Mouse (Mus musculus) brain, embryonic 14.5 days (tissue): ENCODE results near the gene Mospd3. TPM values are rescaled to one million over a fixed set of nuclear protein-coding genes. Genes with fewer than 3 reads are reported as not detected.

ENCODE experiments used
- DNase-seq: peaks from one replicate; pipeline ENCODE4 v3.0.0-alpha.2; 2011; ENCODE audit warnings: low read depth
- CTCF ChIP-seq: fragments of 200-500 bp; IDR thresholded peaks from 2 replicates; pipeline ENCODE4 v1.5.1; 2012; ENCODE audit warnings: inconsistent platforms, mild to moderate bottlenecking, moderate library complexity, borderline replicate concordance; ENCODE audit not compliant: insufficient read depth, insufficient read length; ENCODE audit errors: extremely low read depth
- POLR2A ChIP-seq: fragments of 200-500 bp; IDR thresholded peaks from 2 replicates; pipeline ENCODE4 v1.6.1; 2012; ENCODE audit warnings: mild to moderate bottlenecking, inconsistent platforms, borderline replicate concordance; ENCODE audit not compliant: poor library complexity, insufficient read depth, insufficient read length, severe bottlenecking; ENCODE audit errors: extremely low read depth
- polyA plus RNA-seq: library from polyadenylated mRNA; depleted of rRNA; stranded (reverse); fragments of >200 nt; gene quantifications from 2 replicates; pipeline ENCODE4 v1.2.3, GENCODE M21; 2012; rRNA removed

Gene Mospd3
- 88.2 and 103 TPM in 2 replicates for polyA plus RNA-seq

DNA sequence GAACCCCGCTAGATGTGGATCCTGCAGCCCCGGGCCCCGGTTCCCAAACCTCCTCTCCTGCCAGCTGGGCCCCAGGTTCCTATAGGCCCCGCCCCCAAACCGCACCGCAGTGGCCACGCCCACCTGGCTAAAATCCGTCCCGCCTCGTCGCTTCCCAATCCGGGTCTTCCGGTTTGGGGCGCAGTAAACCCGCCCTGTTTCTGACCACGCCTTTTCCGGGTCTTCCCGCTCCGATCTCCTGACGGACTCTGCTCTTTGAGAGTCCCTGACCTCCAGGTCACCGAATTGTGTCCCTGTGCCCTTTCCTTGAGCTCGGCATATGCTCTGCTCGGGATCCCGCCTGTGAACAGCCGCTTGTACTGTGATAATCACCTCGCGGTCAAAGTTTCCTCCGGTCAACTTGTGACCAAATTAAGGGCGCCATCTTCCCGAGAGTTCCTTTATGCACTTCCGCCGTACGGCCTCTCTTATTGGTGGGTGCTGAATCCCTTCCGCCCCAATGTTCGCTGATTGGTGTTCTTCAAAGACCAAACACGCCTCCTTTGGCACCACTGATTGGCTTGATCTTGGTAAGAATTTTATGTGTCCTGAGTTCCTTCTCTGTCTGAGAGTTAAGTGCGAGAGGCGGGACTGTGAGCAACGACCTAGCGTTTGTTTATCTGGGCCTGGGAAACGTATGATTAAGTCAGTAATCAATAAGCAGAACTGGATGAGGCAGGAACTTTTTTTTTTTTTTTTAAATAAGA, at the start of gene Mospd3:
TSS of gene Mospd3 (minus strand) at position 440 of the 746 bp plus-strand sequence.
- TF ChIP-seq CTCF: no peak
- peak; percentile 14; the same call in 1 of the 2 replicates for TF ChIP-seq POLR2A
- DNase-seq: peak; percentile 100

DNA sequence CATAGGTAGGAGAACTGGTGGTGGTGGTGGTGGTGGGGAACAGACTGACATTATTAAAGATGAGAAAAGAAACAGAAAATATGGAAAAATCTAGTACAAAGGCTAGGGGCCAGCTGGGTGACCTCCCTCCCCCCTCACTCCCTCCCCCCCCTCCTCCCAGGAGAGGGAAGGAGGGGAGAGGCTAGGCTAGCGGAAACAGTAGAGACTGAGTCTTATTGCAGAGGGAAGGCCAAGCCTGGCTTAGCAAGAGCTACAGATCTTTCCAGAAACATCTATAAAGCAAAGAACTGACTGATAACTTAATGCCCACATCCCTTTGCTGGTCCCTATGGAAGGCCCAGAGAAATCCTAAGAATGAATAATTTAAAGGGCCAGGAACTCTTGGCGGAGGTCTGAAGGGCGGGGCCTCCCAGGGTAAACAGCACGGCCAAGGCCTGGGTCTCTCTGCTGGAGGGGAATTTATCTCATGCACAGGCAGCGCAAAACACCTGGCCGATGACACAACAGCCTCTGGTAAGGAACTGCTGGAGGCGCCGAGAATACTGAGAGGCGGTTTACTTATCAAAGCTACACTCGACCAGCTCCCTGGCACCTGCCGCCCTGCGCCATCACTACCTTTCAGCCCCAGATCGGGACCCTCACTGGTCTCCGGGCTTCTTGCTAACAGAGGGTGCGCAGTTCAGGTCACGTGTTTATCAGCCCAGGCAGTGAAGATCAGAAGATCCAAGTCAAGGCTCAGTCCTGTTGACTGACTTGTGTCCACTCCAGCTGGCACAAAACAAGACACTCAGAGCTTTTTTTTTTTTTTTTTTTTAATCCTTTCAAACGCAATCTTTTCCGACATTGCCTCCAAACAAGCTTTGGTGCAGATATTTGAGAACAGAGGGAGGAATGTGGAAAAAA, 49.1 kb upstream of the Mospd3 start:
- peak; percentile 29 for DNase-seq
- TF ChIP-seq POLR2A (no peak), CTCF (no peak)

DNA sequence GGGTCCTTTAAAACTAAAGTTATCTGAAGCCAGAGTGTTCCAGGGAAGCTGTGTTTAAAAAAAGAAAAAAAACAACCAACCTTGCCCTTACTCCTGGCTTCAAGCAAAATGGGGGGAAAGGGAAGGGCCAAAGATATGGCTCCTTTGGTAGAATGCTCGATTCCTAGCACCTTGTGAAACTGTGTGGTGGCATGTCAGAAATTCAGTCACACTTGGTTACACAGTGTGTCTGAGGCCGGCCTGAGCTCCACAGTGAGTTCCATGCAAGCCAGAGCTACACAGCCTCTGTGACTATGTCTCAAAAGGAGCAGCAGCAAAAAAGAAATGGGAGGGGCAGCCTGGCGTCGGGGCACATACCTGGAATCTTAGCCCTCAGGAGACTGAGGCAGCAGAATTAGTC, 48.4 kb upstream of the Mospd3 start:
- no peak for DNase-seq
- TF ChIP-seq CTCF (no peak), POLR2A (no peak)

DNA sequence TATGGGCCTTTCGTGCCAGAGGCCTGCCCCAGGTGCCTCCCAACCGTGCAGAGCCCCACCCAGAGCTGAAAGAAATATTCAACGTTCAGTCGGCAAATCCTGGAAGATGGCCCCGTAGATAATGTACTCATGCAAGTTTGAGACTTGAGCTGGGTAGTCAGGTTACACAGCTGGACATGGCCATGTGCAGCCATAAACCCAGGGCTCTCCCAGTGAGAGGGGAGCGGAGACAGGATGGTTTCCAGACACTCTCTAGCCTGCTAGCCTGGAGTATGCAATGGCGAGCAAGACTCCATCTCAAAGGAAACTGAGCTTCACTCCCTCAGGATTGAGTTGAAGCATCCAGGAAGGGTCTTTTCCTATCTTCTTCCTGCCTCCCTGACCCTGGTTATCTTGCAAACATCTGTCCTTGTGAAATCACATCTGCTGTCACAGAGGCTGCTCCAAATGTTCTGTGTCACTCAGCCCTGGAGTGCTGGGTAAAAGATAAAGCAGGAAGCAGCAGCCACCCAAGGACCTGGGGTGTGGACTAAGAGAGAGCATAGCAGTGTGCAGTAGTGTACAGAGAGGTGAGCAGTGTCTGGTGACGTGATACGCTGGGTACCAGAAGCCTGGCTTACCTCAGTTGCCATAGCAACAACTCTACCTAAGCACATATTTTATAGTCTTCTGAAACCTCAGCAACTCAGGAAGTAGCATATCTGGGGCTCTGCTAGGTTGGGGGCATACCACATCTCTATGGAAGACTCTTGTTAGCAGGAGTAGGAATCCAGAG, 47.2 kb upstream of the Mospd3 start:
- no peak for TF ChIP-seq CTCF

DNA sequence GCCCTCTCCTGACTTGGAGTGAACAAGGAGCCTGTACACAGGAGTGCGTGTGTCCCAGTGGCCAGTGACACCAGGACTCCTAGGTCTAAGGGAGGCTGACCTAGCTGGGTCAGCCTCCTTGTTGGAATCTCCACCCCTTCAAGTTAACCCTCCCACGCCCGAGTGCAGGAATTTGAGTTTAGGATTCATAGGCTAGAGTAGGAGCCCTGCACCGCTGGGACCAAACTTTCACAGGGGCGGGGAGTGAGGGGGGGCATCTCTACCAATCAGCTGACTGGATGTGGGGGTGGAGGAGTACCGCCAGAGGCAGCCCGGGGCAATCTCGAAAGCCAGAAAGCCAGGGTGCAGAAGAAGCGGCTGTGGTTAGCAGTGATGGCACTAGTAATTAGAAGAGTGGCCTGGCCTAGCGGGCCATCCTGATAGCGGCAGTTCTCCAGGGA, 44.8 kb upstream of the Mospd3 start, which contains the start of gene Irs3:
TSS of gene Irs3 (minus strand) at position 63 of the 440 bp plus-strand sequence.
- TF ChIP-seq POLR2A (no peak), CTCF (no peak)
- no peak for DNase-seq

More for the DNA sequence above, 47.2 kb upstream of the Mospd3 start:
- peak; percentile 58 for DNase-seq

DNA sequence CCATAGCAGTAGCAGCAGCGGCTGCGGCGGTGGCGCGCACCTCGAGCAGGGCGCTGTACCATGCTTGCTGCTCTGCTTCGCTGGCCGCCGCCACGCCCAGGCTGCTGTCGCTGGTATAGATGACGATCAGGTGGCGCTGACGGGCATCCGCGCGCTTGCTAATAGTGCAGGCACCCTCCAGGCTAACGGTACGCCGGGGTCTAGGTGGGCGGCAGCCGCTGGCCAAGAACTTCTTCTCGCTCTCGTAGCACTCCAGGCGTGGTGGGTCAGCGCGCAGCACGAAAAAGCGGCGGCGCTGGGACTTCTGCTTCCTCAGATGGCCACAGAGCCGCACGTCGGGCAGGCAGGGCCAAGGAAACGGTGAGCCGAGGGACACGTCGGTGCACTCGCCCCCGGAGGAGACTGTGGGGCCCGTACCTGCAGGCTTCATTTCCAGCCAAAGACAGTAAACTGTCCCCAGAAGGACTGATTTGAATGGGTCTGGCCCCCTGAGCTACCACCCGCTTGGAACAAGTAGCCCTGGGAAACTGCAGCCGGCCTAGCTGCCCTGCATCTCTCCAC, 44.3 kb upstream of the Mospd3 start:
- peak; percentile 40 for DNase-seq
- no peak for TF ChIP-seq POLR2A
- no peak for TF ChIP-seq CTCF

DNA sequence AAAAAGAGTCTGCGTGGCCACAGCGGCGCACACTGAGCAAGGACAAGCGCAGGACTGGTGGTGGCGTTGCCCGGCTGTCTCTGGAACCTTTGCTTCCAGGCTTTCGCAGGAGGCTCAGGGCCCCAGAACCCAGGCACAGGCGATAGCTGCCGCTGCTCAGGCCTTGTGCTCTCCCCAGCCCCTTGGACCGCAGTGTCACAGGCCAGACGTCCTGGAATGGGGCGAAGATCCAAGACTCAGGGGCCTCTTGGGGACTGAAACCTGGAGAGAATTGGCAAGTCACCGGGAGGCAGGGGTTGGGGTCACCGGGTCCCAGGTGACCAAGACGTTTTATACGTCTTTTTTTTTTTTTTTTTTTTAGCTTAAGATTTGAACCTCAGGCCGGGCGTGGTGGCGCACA, 43.6 kb upstream of the Mospd3 start:
- TF ChIP-seq POLR2A (no peak), CTCF (no peak)

DNA sequence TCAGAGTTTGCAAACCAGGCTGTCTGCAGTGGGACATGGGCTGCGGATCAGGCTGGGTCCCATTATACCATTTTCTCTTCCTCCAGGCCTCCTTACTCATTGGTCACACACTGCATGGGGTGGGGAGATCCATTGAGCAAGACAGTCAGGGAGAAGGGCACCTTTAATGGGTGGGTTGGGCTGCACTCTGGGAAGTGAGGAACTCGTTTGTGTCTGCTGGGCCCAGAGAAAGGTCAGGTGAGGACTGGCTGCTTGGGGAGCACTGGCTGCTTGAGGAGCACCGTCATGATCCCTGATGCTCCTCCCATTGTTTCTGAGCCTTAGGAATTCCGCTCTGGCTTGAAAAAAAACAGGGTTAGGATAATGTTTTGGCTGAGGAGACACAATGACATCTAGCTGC, 42.0 kb upstream of the Mospd3 start:
- DNase-seq: no peak
- no peak for TF ChIP-seq POLR2A

More for the DNA sequence above, 43.6 kb upstream of the Mospd3 start:
- DNase-seq: no peak

DNA sequence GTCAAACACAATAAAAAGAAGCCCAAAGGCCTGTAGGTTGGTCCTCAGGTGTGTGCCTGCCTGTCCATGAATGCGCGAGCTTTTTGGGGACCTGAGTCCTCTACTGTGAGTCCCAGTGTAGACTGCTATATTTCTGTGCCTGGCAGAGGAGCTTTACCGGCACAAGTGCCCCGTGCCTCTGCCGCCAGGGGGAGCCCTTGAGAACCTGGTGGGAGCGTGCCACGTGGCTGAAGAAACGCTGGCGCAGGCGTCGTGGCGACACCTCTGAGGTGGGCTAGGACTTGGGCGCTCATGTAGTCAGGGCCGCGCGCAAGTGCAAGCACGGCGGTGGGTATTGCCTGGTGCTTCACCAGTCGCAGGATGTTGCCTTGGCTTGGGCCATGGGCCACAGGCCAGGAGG, 40.2 kb upstream of the Mospd3 start, which contains the start of gene Sap25:
TSS of gene Sap25 (plus strand) at position 281 of the 400 bp plus-strand sequence.
- no peak for DNase-seq
- no peak for TF ChIP-seq POLR2A
- TF ChIP-seq CTCF: peak; percentile 24; the same call in 1 of the 2 replicates

DNA sequence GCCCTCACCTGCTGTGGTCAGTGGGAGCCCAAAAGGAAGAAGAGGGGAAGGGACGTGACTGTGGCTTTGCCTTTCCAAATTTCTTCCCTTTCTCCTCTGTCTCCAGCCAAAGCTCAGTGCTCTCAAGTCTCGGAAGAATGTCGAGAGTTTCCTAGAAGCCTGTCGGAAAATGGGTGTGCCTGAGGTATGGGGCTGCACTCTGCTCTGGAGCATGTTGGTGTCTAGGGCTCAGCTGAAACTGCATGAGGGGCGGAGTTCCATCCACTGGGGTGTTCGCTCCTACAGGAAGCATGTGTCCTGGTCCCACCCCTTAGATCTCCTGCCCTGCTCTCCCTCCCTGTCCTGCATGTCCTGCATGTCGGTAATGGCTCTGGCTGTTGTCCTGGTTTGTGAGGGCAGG, 38.6 kb upstream of the Mospd3 start:
- TF ChIP-seq POLR2A (no peak), CTCF (no peak)
- no peak for DNase-seq
